Mouse (Mus musculus): ENCODE measurements around the gene Ropn1l. TPM values are rescaled to one million over a fixed set of nuclear protein-coding genes. Genes with fewer than 3 reads are reported as not detected.

Gene Ropn1l
- total and polyA plus RNA-seq, 3 experiments, result 1.1 to 2.9 (median 2.0) TPM

GRCm38 (mm10) chr15:31433768-31434167 is 19.8 kb downstream of the Ropn1l start:
- Histone ChIP-seq H3K27ac (ENCODE audit: insufficient read depth, low read depth) (no peak overlapping the region), H3K4me3 (replicated peaks in 1 of 3; ENCODE audit: low read depth in 2 of 3, low read length in 2 of 3, poor library complexity in 1 of 3) (no peak overlapping the region), H3K4me1 (ENCODE audit: control insufficient read depth in 1 of 2, insufficient read depth in 2 of 2) (peaks cover 11 to 39% of the 10 kb centered on the region in 2 experiments), H3K27me3 (replicated peaks) (peaks cover 2% of the 10 kb centered on the region), H3K36me3 (replicated peaks in 1 of 2; ENCODE audit: control insufficient read depth in 1 of 2, insufficient read depth in 1 of 2, low read length in 1 of 2) (no peaks in the 10 kb centered on the region), H3K4me2 (ENCODE audit: insufficient read depth, low read depth, poor library complexity, severe bottlenecking) (no peak overlapping the region), H3K79me2 (replicated peaks; ENCODE audit: control insufficient read depth, extremely low read depth, insufficient read depth, poor library complexity, severe bottlenecking) (no peaks in the 10 kb centered on the region), H3K9ac (ENCODE audit: insufficient read depth, low read depth) (no peak overlapping the region), H3K9me3 (replicated peaks; ENCODE audit: low read length) (no peaks in the 10 kb centered on the region)
- no peak for DNase-seq (ENCODE audit: extremely low read depth)
- dilution Hi-C loops (cut with MboI; ENCODE audit: extremely low pct_ligation_motif_present, extremely low pct_unique_long_range_greater_than_20kb, low sequenced_read_pairs), result no loop called here
- in situ Hi-C loops (cut with MboI; ENCODE audit: low pct_ligation_motif_present, low pct_unique_long_range_greater_than_20kb, low sequenced_read_pairs), result loop anchor here (25.0 kb wide), 1 partner anchor 496 kb away; no protein-coding TSS in a partner anchor
- no peak for TF ChIP-seq UBTF (IDR thresholded peaks at IDR 0.05; ENCODE audit: low read depth, low read length)
- TF ChIP-seq ZC3H11A (IDR thresholded peaks at IDR 0.05; ENCODE audit: low read depth, low read length), result no peak

DNA sequence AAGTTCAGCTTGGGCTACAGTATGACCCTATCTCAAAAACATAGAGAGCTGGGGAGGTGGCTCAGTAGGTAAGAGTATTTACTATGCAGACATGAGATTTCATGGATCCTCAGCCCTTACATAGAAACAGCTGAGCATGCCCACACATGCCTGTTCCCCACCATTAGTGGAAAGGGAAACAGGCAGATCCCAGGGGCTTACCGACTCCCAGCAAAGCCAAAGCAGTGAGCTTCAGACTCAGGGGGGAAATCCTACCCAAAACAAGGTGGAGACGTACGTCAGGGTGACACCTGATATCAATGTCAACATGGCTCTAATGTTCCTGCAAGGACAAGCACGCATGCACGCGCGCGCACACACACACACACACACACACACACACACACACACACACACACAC is 21.7 kb downstream of the Ropn1l start:
- Histone ChIP-seq H3K4me3 (replicated peaks in 1 of 3; ENCODE audit: low read depth in 2 of 3, low read length in 2 of 3, poor library complexity in 1 of 3) (no peak overlapping the region), H3K27ac (ENCODE audit: insufficient read depth, low read depth) (no peak overlapping the region), H3K4me2 (ENCODE audit: insufficient read depth, low read depth, poor library complexity, severe bottlenecking) (no peak overlapping the region), H3K4me1 (ENCODE audit: control insufficient read depth in 1 of 2, insufficient read depth in 2 of 2) (peaks cover 16 to 47% of the 10 kb centered on the region in 2 experiments), H3K9me3 (replicated peaks; ENCODE audit: low read length) (no peaks in the 10 kb centered on the region), H3K36me3 (replicated peaks in 1 of 2; ENCODE audit: control insufficient read depth in 1 of 2, insufficient read depth in 1 of 2, low read length in 1 of 2) (no peaks in the 10 kb centered on the region), H3K27me3 (replicated peaks) (peaks cover 2% of the 10 kb centered on the region), H3K79me2 (replicated peaks; ENCODE audit: control insufficient read depth, extremely low read depth, insufficient read depth, poor library complexity, severe bottlenecking) (no peaks in the 10 kb centered on the region), H3K9ac (ENCODE audit: insufficient read depth, low read depth) (no peak overlapping the region)
- in situ Hi-C loops (cut with MboI; ENCODE audit: low pct_ligation_motif_present, low pct_unique_long_range_greater_than_20kb, low sequenced_read_pairs) (loop anchor here (25.0 kb wide), 1 partner anchor 495 kb away; no protein-coding TSS in a partner anchor), dilution Hi-C loops (cut with MboI; ENCODE audit: extremely low pct_ligation_motif_present, extremely low pct_unique_long_range_greater_than_20kb, low sequenced_read_pairs) (no loop called here)
- DNase-seq (ENCODE audit: extremely low read depth), result no peak
- TF ChIP-seq MAFK (IDR thresholded peaks at IDR 0.05; ENCODE audit: insufficient replicate concordance, low read length) (no peak), JUN (IDR thresholded peaks at IDR 0.05; ENCODE audit: insufficient read depth, low read depth, low read length) (no peak), POLR2A (IDR thresholded peaks at IDR 0.05; ENCODE audit: low read depth, low read length) (no peak), NELFE (IDR thresholded peaks at IDR 0.05; ENCODE audit: low read depth, low read length) (no peak)

DNA sequence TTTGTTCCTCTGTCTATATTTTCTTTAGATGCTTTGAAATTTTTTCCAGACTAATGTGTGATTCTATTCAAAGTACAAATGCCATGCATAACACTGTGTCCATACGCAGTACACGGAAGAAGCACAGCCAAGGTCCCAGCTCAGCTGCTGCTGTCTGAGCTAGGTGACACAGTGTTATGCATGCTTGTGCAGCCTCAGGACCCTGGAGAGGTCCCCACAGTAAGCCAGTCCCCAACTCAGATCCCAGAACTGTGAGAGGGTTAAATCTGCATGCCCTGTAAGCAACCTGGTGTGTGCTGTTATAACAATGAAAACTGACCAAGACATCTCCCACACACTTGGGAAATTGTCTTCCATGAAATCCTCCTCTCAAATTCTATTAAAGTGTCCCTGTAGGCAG is 23.5 kb downstream of the Ropn1l start:
- dilution Hi-C loops (cut with MboI; ENCODE audit: extremely low pct_ligation_motif_present, extremely low pct_unique_long_range_greater_than_20kb, low sequenced_read_pairs), result no loop called here
- H3K36me3 ChIP-seq (replicated peaks in 1 of 2; ENCODE audit: control insufficient read depth in 1 of 2, insufficient read depth in 1 of 2, low read length in 1 of 2), result no peaks in the 10 kb centered on the region
- no peak overlapping the region for H3K9ac ChIP-seq (ENCODE audit: insufficient read depth, low read depth)

More for the DNA sequence above, 23.5 kb downstream of the Ropn1l start:
- Histone ChIP-seq H3K4me3 (replicated peaks in 1 of 3; ENCODE audit: low read depth in 2 of 3, low read length in 2 of 3, poor library complexity in 1 of 3) (no peak overlapping the region), H3K4me1 (ENCODE audit: control insufficient read depth in 1 of 2, insufficient read depth in 2 of 2) (peaks cover 24 to 60% of the 10 kb centered on the region in 2 experiments), H3K79me2 (replicated peaks; ENCODE audit: control insufficient read depth, extremely low read depth, insufficient read depth, poor library complexity, severe bottlenecking) (no peaks in the 10 kb centered on the region), H3K9me3 (replicated peaks; ENCODE audit: low read length) (no peaks in the 10 kb centered on the region), H3K27ac (ENCODE audit: insufficient read depth, low read depth) (no peak overlapping the region), H3K27me3 (replicated peaks) (peaks cover 2% of the 10 kb centered on the region), H3K4me2 (ENCODE audit: insufficient read depth, low read depth, poor library complexity, severe bottlenecking) (no peak overlapping the region)
- TF ChIP-seq MXI1 (IDR thresholded peaks at IDR 0.05; ENCODE audit: low read depth, low read length), result peak; percentile 81
- TF ChIP-seq IRF4 (IDR thresholded peaks at IDR 0.05; ENCODE audit: low read depth, low read length), result no peak
- peak; percentile 64; the same call in 1 of the 2 replicates for TF ChIP-seq SIN3A (IDR thresholded peaks at IDR 0.05; ENCODE audit: low read length)
- in situ Hi-C loops (cut with MboI; ENCODE audit: low pct_ligation_motif_present, low pct_unique_long_range_greater_than_20kb, low sequenced_read_pairs), result loop anchor here (25.0 kb wide), 1 partner anchor 493 kb away; no protein-coding TSS in a partner anchor
- DNase-seq (ENCODE audit: extremely low read depth), result no peak
